In the genomic region with DNA sequence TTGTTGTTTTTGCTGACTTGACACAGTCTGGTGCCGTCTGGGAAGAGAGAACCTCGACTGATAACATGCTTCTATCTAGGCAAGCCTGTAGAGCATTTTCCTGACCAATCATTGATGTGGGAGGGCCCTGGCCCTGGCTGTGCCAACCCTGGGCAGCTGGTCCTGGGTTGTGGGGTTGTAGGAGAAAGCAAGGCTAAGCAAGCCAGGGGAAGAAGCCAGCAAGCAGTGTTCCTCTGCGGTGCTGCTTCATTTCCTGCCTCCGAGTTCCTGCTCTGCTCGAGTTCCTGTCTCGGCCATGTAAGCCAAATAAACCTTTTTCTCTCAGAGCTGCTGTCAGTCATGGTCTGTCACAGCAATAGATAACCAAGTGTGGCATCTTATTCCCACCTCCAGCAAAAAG, we compare ENCODE assay signal across 15 mouse cellular contexts.
"Had no signal": no experiment of that assay in that cellular context is flagged by ENCODE, and none has a peak within 500 bp of the region (broad histone marks: within the 10 kb centered on the region; RNA-seq: fewer than 3 reads in every experiment).

No protein-coding gene starts in this region.

- ATAC-seq: liver, embryonic 12.5 days; midbrain, embryonic 15.5 days had no signal

- H3K4me1 ChIP-seq: liver, embryonic 12.5 days had no signal

- H3K4me3 ChIP-seq: left cerebral cortex, adult 2 months; limb, embryonic 10.5 days; liver, embryonic 12.5 days; lung, embryonic 15.5 days; midbrain, embryonic 10.5 days; midbrain, embryonic 15.5 days; stomach, embryonic 15.5 days had no signal

- H3K4me2 ChIP-seq: liver, embryonic 12.5 days; lung, embryonic 15.5 days; midbrain, embryonic 15.5 days; stomach, embryonic 15.5 days had no signal

- H3K9me3 ChIP-seq: limb, embryonic 10.5 days; liver, embryonic 12.5 days; lung, embryonic 15.5 days; midbrain, embryonic 10.5 days; midbrain, embryonic 15.5 days; stomach, embryonic 15.5 days had no signal

- H3K36me3 ChIP-seq: limb, embryonic 10.5 days; liver, embryonic 12.5 days; lung, embryonic 15.5 days; midbrain, embryonic 10.5 days; midbrain, embryonic 15.5 days; stomach, embryonic 15.5 days had no signal

- H3K27me3 ChIP-seq: liver, embryonic 12.5 days; lung, embryonic 15.5 days; midbrain, embryonic 15.5 days; stomach, embryonic 15.5 days had no signal

- DNase-seq: kidney, adult 18-20 months; kidney, postnatal 10 days; kidney, postnatal 4 days; lung, postnatal 14 days; right cerebral cortex, adult 18-20 months; right cerebral cortex, postnatal 25 days; thymus, adult 2 months; thymus, postnatal 36 days had no signal

- H3K9ac ChIP-seq: liver, embryonic 12.5 days; lung, embryonic 15.5 days; midbrain, embryonic 15.5 days; stomach, embryonic 15.5 days had no signal

- H3K27ac ChIP-seq: left cerebral cortex, adult 2 months; limb, embryonic 10.5 days; liver, embryonic 12.5 days; lung, embryonic 15.5 days; midbrain, embryonic 10.5 days; midbrain, embryonic 15.5 days; stomach, embryonic 15.5 days had no signal
